Mouse (Mus musculus) megakaryocyte-erythroid progenitor cell, adult 5-6 weeks (primary cell): ENCODE measurements around the gene Gpr157. TPM values are rescaled to one million over a fixed set of nuclear protein-coding genes. Genes with fewer than 3 reads are reported as not detected.

Experiments used
- ATAC-seq: replicated peaks from 2 replicates; pipeline ENCODE4 v1.8.0; 2016; ENCODE audit warnings: mild to moderate bottlenecking, inconsistent platforms; ENCODE audit not compliant: severe bottlenecking, poor library complexity, low FRiP score, low TSS enrichment
- total RNA-seq, 2 experiments: library from RNA; stranded (forward) in 1 of 2; stranded (reverse) in 1 of 2; fragments of 200-1000, 215-1000 nt in 1 of 2; fragments of >200 nt in 1 of 2; fragmentation: Nextera tagmentation in 1 of 2; gene quantifications; 2 replicates each; pipeline ENCODE4 v1.2.3; 2014 to 2017

The Gpr157 gene
- total RNA-seq, 2 experiments from 2014 or later = 0.33 TPM

- ATAC-seq = no peak
Measured at GRCm38 (mm10) chr4:150135254-150135653, 48.1 kb downstream of the Gpr157 start.

GRCm38 (mm10) chr4:150136693-150137092 is 49.5 kb downstream of the Gpr157 start:
- ATAC-seq = peak; percentile 75

DNA sequence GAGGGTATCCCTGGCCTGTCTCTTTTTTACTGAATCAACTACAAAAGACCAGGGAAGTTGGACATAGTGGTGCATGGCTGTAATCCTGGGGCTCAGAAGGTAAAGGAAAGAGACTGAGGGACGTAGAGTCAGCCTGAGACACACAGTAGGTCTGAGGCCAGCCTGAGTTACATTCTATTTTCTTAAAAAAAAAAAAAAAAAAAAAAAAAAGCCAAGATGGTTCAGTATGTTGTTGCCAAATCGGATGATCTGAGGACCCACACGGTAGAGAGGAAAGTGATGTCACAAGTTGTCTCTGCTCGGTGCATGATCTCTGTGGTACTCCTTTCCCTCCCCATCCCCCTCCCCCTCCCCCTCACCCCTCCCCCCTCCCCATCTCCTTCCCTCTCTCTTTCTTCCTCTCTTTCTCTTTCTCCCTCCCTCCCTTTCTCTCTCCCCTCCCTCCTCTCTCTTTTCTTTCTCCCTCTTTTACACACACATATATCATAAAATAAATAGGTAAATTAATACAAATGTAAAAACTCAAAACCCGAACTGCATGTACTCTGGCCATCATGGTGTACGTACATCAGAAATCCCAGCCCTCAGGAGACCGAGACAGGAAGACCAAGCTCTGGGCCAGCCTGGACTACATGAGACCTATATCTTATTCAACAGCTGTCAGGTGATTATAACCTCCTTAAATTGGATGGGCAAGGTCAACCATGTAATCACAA is 50.4 kb downstream of the Gpr157 start:
- no peak for ATAC-seq

- peak; percentile 91 for ATAC-seq
Measured at GRCm38 (mm10) chr4:150138084-150138543, 50.9 kb downstream of the Gpr157 start.

- no peak for ATAC-seq
Measured at GRCm38 (mm10) chr4:150139090-150139489, 51.9 kb downstream of the Gpr157 start.

DNA sequence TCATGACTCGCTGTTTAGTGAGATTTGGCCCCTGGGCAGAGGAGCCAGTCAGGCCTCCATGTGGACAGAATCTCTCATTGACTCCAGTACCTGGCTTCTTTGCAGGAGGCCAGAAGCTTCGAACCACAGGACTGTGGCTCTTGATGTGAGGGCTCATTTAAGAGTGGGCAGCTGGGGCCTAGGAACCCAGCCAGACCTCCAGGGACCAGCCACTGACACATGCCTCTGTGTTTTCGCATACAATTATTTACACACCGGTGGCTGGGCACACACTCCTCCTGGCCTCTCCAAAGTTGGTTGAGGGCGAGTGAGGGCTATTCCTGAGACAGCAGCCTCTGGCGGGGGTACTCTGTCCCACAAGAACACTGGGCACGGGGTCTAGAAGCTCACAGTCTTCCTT is 53.2 kb downstream of the Gpr157 start:
- ATAC-seq = no peak

DNA sequence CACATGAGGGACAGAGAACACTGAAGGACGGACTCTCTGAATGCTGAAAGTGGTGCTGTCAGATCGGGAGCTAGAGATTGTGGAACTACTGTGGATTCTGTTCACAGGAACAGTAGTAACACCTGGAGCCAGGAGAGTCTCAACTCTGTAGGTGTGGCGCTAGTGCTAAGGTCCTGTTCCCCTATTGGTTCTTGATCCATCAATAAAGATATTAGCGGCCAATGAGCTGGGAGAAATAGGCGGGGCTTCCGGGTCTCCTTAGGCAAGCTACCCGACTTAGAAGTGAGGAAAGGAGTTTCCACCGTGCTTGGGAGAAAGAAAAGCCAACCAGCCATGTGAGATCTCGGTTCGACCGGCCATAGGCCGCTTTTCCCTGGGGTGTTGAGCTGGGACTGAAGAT is 57.1 kb downstream of the Gpr157 start:
- no peak for ATAC-seq

DNA sequence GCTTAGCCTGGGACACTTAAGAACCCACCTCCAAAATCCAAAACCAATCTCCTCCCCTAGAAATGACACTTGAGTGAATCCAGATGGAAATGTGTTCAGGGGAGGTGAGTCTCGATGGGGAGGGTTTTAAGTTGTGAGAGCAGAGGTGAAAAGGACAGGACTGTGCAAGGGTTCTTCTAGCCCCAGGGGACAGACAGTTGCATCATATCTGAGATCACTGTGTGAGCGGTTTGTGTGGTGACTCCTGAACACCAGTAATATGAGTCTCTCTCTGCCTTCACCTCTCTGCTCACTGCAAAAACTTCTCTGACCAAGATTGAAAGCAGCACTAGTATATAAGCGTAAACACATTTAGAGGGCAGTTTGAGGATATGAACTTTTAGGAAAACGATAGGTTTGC is 59.1 kb downstream of the Gpr157 start:
- ATAC-seq = no peak

DNA sequence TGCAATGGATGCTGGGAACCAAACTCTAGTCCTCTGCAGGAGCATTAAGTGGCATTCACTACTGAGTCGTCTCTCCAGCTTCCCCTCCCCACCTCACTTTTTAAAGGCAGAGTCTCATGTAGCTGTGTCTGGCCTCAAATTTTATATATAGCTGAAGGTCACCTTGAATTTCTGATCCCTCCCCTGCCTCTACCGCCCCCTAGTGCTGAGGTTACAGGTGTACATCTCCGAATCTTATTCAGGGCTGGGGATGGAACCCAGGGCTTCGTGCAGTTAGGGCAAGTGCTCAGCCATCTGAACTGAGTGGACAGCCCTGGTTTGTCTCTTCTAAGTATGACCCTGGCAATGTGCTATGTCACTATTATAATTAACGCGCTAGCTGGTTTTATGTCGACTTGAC is 63.9 kb downstream of the Gpr157 start:
- no peak for ATAC-seq

- ATAC-seq = 0 out of 2 replicates have a peak, but pooled peaks have one; percentile 24
Measured at GRCm38 (mm10) chr4:150152483-150152882, 65.3 kb downstream of the Gpr157 start.

DNA sequence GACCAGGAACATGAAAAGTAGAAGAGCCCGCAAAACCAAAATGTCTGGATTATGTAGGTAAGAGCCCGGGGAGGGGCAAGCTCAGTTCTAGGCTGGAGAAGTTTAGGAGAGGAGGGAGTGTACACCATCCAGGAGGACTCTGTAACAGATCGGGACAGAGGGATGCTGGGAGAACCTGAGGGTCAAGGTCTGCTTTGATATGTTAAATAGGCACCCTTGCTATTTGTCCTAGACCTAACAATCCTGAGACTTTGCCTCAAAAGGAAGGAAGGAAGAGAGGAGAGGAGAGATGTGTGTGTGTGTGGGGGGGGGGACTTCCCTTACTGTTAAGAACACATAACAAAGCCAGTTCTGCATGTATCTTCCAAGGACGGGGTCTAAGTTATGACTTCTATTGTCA is 68.1 kb downstream of the Gpr157 start:
- no peak for ATAC-seq

Other genes starting within 250 kb of the Gpr157 start
- gene Spsb1, start 132.3 kb upstream of the Gpr157 start, total RNA-seq (2014; fragmentation: Nextera tagmentation) = 0.35 TPM in 1 of 2 replicates, not detected in the other
- gene Spsb1, start 132.3 kb upstream of the Gpr157 start, total RNA-seq (2017) = not detected in 2 replicates
- gene H6pd, start 78.3 kb upstream of the Gpr157 start, total RNA-seq (2014; fragmentation: Nextera tagmentation) = 12.9 and 16.8 TPM in 2 replicates
- 9.8 and 11.9 TPM in 2 replicates for gene H6pd, start 78.3 kb upstream of the Gpr157 start, total RNA-seq (2017)
- gene Slc2a5, start 31.9 kb downstream of the Gpr157 start, total RNA-seq (2014; fragmentation: Nextera tagmentation) = not detected in 2 replicates
- not detected in 2 replicates for gene Slc2a5, start 31.9 kb downstream of the Gpr157 start, total RNA-seq (2017)
- gene Slc2a7, start 61.6 kb downstream of the Gpr157 start, total RNA-seq (2014; fragmentation: Nextera tagmentation) = not detected in 2 replicates
- not detected in 2 replicates for gene Slc2a7, start 61.6 kb downstream of the Gpr157 start, total RNA-seq (2017)
- not detected in 2 replicates for gene Car6, start 114.0 kb downstream of the Gpr157 start, total RNA-seq (2014; fragmentation: Nextera tagmentation)
- gene Car6, start 114.0 kb downstream of the Gpr157 start, total RNA-seq (2017) = not detected in 2 replicates
- 203 and 216 TPM in 2 replicates for gene Eno1, start 149.4 kb downstream of the Gpr157 start, total RNA-seq (2014; fragmentation: Nextera tagmentation)
- 136 and 155 TPM in 2 replicates for gene Eno1, start 149.4 kb downstream of the Gpr157 start, total RNA-seq (2017)
- 36.1 and 47.6 TPM in 2 replicates for gene Rere, start 194.3 kb downstream of the Gpr157 start, total RNA-seq (2014; fragmentation: Nextera tagmentation)
- gene Rere, start 194.3 kb downstream of the Gpr157 start, total RNA-seq (2017) = 7.7 and 17.1 TPM in 2 replicates